ENCODE assay signal across 8 mouse cellular contexts in genomic region chr10:85956871-85957419, GRCm38 (mm10). TPM values are rescaled to one million over a fixed set of nuclear protein-coding genes. Genes with fewer than 3 reads are reported as not detected.
A peak's percentile ranks its signal among the peaks of the same experiment; 100 is the strongest.
DNase-seq lines count a peak whose midpoint lies in the region; ATAC-seq and TF ChIP-seq lines count a peak whose summit lies in the region.

No protein-coding gene starts in this region.

- no peak for TF ChIP-seq CTCF in hindbrain, postnatal 0 days (IDR thresholded peaks at IDR 0.05; ENCODE audit: low read depth)

- H3K4me2 ChIP-seq in hindbrain, postnatal 0 days (ENCODE audit: low read depth, low read length), result peak overlapping the region; percentile 61
- H3K4me2 ChIP-seq in midbrain, embryonic 13.5 days (replicated peaks), result peak overlapping the region; percentile 96

- H3K27ac ChIP-seq in hindbrain, postnatal 0 days, result peak overlapping the region; percentile 86
- H3K27ac ChIP-seq in midbrain, embryonic 13.5 days, result peak overlapping the region; percentile 78

- peaks cover 3% of the 10 kb centered on the region; the same call in 1 of the 2 replicates for H3K4me1 ChIP-seq in hindbrain, postnatal 0 days (ENCODE audit: insufficient read depth, low read length)
- H3K4me1 ChIP-seq in midbrain, embryonic 13.5 days (replicated peaks), result peaks cover 16% of the 10 kb centered on the region

- ATAC-seq in hindbrain, postnatal 0 days, result peak; percentile 41; the same call in 1 of the 2 replicates
- ATAC-seq in midbrain, embryonic 13.5 days, result peak; percentile 18; the same call in 1 of the 2 replicates

- DNase-seq in cerebellum, adult 9-11 months, result peak; percentile 11
- no peak for DNase-seq in cerebellum, adult 11 months
- DNase-seq in thymus, postnatal 0 days (ENCODE audit: low spot score), result peak; percentile 8
- DNase-seq in thymus, adult 18-20 months, result no peak
- no peak for DNase-seq in hindbrain, postnatal 0 days (ENCODE audit: low spot score)
- DNase-seq in adrenal gland, adult (ENCODE audit: inconsistent age in 2 of 2, low spot score in 1 of 2), result no peak
- DNase-seq in thymus, postnatal 36 days, result no peak

- 6% methylated on average over 20 of the region's 20 CpGs for WGBS in hindbrain, postnatal 0 days
- WGBS in midbrain, embryonic 13.5 days, result 7% methylated on average over 20 of the region's 20 CpGs

- peak overlapping the region; percentile 88 for H3K9ac ChIP-seq in hindbrain, postnatal 0 days (replicated peaks; ENCODE audit: low read length)
- H3K9ac ChIP-seq in midbrain, embryonic 13.5 days (replicated peaks), result peak overlapping the region; percentile 94

- H3K4me3 ChIP-seq in hindbrain, postnatal 0 days (ENCODE audit: low read length), result peak overlapping the region; percentile 95
- H3K4me3 ChIP-seq in midbrain, embryonic 13.5 days (replicated peaks), result peak overlapping the region; percentile 90

- H3K36me3 ChIP-seq in hindbrain, postnatal 0 days (ENCODE audit: insufficient read depth, low read length), result peaks cover 10% of the 10 kb centered on the region; the same call in 1 of the 2 replicates
- peaks cover 25% of the 10 kb centered on the region for H3K36me3 ChIP-seq in midbrain, embryonic 13.5 days

- H3K9me3 ChIP-seq in hindbrain, postnatal 0 days (ENCODE audit: low read length), result no peaks in the 10 kb centered on the region
- H3K9me3 ChIP-seq in midbrain, embryonic 13.5 days, result no peaks in the 10 kb centered on the region

- H3K27me3 ChIP-seq in hindbrain, postnatal 0 days (ENCODE audit: insufficient read depth, low read length), result no peaks in the 10 kb centered on the region
- no peaks in the 10 kb centered on the region for H3K27me3 ChIP-seq in midbrain, embryonic 13.5 days

RNA-seq across cellular contexts. Expression of gene Rtcb, which starts 0.7 kb away (rescaled TPM):
- polyA plus RNA-seq in thymus, postnatal 0 days (2015; fragmentation: Nextera tagmentation; extraction: Ambion mirVana), result 146 and 148 TPM in 2 replicates
- 90.8 and 91.8 TPM in 2 replicates for total RNA-seq in hindbrain, postnatal 0 days (2014; rRNA removed)
- 159 and 164 TPM in 2 replicates for polyA plus RNA-seq in hindbrain, postnatal 0 days (2015; fragmentation: Nextera tagmentation; extraction: Ambion mirVana)
- 191 and 196 TPM in 2 replicates for polyA plus RNA-seq in midbrain, embryonic 13.5 days (2015; fragmentation: Nextera tagmentation; extraction: Ambion mirVana)

RNA-seq across cellular contexts. Expression of gene Ascl4, which starts 29.5 kb away (rescaled TPM):
- 0.15 and 0.33 TPM in 2 replicates for polyA plus RNA-seq in thymus, postnatal 0 days (2015; fragmentation: Nextera tagmentation; extraction: Ambion mirVana)
- 0.14 and 0.42 TPM in 2 replicates for total RNA-seq in hindbrain, postnatal 0 days (2014; rRNA removed)
- polyA plus RNA-seq in hindbrain, postnatal 0 days (2015; fragmentation: Nextera tagmentation; extraction: Ambion mirVana), result 0.25 and 0.34 TPM in 2 replicates
- polyA plus RNA-seq in midbrain, embryonic 13.5 days (2015; fragmentation: Nextera tagmentation; extraction: Ambion mirVana), result 0.95 and 1.0 TPM in 2 replicates

RNA-seq across cellular contexts. Expression of gene Prdm4, which starts 40.0 kb away (rescaled TPM):
- polyA plus RNA-seq in thymus, postnatal 0 days (2015; fragmentation: Nextera tagmentation; extraction: Ambion mirVana), result 10.6 and 11.0 TPM in 2 replicates
- total RNA-seq in hindbrain, postnatal 0 days (2014; rRNA removed), result 52.8 and 56.8 TPM in 2 replicates
- polyA plus RNA-seq in hindbrain, postnatal 0 days (2015; fragmentation: Nextera tagmentation; extraction: Ambion mirVana), result 11.7 and 11.8 TPM in 2 replicates
- 22.3 and 26.0 TPM in 2 replicates for polyA plus RNA-seq in midbrain, embryonic 13.5 days (2015; fragmentation: Nextera tagmentation; extraction: Ambion mirVana)

RNA-seq across cellular contexts. Expression of gene Bpifc, which starts 54.8 kb away (rescaled TPM):
- 0.86 and 0.87 TPM in 2 replicates for polyA plus RNA-seq in thymus, postnatal 0 days (2015; fragmentation: Nextera tagmentation; extraction: Ambion mirVana)
- total RNA-seq in hindbrain, postnatal 0 days (2014; rRNA removed), result 0.11 TPM in 1 of 2 replicates, not detected in the other
- 0.11 and 0.20 TPM in 2 replicates for polyA plus RNA-seq in hindbrain, postnatal 0 days (2015; fragmentation: Nextera tagmentation; extraction: Ambion mirVana)
- polyA plus RNA-seq in midbrain, embryonic 13.5 days (2015; fragmentation: Nextera tagmentation; extraction: Ambion mirVana), result not detected in 2 replicates

Comparison
In these comparisons a context has a peak if more than half of its experiments do, and no peak if none do; other contexts are left out.
1. DNase-seq: peak in cerebellum, adult 9-11 months (single experiment) and thymus, postnatal 0 days (single experiment); none in cerebellum, adult 11 months (single experiment), thymus, adult 18-20 months (0 of 2), hindbrain, postnatal 0 days (single experiment), adrenal gland, adult (0 of 2) and thymus, postnatal 36 days (0 of 2).